Mouse (Mus musculus) urinary bladder, adult 2 months (tissue): Measurements from ENCODE around the gene Ryr3. TPM values are rescaled to one million over a fixed set of nuclear protein-coding genes. Genes with fewer than 3 reads are reported as not detected.

Experiments
- DNase-seq: peaks from one replicate; pipeline ENCODE4 v3.0.0; 2022; ENCODE audit warnings: low spot score
- polyA plus RNA-seq: library from polyadenylated mRNA; depleted of rRNA; stranded (reverse); fragments of >200 nt; gene quantifications from 2 replicates; pipeline ENCODE4 v1.2.3, GENCODE M21; 2012

Ryr3 gene
- polyA plus RNA-seq, 1 experiment, result 18.7 TPM

DNA sequence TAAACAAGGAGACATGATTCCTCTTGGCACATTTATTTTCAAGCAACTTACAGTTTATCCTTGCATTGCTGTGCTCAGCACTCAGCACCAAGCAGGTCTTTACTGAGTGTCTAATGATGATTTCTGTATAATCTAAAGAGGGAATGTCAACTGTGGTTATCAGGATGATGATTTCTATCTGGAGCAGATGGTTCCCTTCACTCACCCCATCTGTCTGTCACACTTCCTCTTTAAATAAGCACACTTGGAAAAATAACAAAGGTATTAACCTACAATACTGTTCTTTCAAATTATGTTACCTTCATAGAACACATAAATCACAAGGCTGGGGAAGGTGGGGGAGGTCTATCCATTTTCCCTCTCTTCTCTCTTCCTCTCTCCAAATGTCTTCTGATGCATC is 304.3 kb downstream of the Ryr3 start:
- no peak for DNase-seq

DNA sequence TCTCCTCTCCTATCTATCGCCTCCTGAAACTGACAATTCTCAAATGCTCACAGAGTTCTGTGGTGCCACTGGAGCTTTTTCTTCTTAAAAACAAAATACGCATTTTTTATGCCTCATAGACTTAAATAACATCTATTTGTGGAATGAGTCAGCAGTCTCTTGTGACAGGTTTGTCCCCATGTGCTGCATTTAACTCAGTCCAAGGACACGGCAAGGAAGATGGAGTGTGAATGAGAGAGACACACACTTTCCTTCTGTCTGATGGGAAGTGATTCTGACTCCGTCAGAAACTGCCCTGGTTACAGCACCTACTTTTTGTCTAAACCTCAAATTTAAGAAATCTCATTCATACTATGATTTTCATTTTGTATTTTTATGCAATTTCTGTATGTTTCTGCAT is 306.3 kb downstream of the Ryr3 start:
- no peak for DNase-seq

DNA sequence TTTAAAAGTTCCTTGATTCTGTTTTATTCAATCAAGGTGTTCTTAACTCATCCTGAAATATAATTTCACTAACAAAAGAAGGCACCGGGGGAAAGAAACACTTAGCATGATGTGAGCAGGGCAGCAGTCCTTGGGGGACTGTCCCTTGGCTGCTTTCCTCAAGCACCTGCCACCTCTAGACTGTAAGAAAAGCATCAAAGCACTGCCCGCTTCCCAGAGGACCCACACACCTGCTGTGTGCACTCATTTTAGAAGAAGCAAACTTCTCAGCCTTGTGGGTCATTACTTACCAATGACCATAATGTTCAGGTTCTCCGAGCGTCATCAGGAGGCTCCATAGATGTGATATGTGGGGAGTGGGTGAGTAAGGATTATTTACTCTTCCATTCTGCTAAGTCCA is 307.8 kb downstream of the Ryr3 start:
- no peak for DNase-seq

DNA sequence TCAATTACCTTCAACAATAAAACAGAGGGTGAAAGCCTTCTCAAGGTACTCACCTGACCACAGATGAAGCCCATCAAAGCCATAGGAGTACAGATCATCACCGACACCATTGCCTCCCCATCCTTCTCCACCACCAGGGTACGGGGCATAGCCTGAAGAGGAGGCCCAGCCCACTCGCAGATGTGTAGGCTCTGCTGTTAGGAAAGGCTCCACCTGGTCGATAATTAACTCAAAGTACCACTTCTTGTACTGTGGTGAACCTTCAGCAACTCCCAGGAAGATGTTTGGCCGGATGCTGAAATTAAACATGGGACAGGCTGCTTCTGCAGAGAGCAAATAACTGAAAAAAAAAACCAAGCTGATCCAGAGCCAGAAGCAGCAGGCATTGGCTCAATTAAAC is 316.1 kb downstream of the Ryr3 start:
- no peak for DNase-seq

DNA sequence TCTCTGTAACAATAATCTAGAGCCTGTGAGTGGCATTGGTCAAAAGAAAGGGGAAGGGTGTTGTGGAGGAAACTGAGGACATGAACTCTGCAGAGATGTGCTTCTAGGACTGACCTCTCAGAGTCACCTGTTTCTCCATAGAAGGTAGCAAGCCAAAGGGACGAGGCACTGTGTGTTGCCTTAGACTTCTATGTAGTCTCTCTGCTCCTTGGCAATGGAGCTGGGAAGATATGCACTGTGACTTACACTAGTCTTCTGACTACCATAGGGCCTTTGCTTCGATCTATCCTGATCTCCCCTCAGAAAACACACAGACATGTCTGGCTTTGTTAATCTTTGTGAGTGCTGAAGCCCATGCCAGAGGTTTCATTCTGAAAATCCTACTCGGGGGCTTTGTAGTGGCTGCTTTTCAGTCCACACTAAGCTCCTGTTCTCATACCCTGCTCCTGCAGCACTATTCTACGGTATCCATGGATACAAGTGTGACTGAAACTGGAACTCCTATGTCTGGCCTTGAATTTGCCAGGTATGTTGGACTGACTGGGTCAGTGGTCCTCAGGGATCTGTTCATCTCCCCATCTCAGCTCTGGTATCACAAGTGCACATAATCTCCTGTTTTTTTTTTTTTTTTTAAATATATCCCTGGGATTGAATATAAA is 332.3 kb downstream of the Ryr3 start:
- no peak for DNase-seq

DNA sequence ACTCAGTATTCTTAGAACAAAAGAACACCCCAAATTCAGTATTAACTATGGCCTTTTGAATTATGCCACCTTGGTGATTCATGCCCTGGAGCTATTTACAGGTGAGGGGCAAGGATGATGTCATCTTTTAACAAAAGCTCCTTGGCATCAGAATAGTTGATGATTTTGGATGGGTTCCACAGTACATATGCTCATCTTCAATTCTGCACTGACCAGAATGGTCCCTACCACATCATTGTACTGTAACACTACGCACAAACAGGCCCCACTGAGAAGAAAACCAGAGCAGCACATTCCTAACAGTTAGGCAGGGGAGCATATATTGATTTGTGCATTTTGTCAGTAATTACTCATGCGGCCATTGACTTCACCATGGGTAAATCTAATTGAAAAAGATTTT is 335.1 kb downstream of the Ryr3 start:
- no peak for DNase-seq

DNA sequence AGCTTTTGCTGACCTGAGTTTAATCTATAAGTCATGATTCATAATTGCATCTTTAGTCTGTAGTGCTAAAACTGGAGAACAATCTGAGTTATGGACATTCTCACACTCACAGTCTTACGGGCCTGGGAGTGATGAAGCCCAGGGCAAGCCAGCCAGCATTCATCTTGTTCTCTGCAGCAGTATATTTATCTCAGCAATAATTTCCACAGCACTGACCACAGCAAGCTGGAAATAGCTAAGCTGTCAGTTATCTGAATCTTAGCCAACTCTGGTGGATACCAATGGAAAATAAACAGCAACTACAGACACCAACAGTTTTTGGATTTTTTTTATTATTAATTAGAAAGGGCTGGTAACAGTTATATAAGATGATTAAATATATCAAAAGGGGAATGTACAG is 335.5 kb downstream of the Ryr3 start:
- DNase-seq, result no peak

DNA sequence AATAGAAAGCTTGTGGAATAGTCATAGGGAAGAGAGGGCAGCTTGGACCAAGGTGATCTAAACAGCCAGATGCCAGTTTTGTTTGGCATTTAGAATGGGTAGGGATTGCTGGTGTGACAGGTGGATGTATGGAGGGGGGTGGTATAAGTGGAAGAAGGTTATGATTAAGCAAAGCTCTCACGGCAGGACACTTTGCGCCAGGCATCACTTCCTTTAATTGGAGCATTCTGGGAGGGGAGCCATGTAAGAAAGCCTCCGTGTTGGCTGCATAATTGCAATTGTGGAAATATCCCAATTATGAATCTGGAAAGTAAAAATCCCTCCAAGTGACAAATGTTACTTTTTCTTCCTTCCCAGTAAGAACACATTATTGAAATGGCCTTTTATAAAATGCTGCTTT is 339.5 kb downstream of the Ryr3 start:
- no peak for DNase-seq

DNA sequence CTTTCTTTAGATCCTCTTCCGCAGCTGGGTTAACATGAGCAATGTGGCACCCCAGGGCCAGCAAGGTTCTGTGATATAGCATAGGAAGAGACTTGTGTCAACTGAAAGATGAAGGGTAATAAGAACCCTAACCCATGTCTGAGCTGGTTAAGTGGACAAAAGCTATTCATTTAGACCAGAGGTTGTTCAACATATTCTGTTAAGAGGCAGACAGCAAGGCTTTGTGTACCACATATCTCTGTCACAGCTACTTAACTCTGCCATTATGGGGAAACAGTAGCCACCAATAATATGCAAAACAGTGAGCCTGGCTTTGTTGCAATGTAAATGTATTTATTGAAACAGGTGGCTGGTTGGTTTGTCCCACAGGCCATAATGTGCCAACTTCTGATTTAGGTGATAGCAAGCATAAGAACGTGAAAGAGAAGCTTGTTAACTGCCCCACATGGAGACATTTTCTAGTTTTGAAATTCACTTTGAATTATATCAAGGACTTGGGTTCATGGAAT is 350.8 kb downstream of the Ryr3 start:
- no peak for DNase-seq

DNA sequence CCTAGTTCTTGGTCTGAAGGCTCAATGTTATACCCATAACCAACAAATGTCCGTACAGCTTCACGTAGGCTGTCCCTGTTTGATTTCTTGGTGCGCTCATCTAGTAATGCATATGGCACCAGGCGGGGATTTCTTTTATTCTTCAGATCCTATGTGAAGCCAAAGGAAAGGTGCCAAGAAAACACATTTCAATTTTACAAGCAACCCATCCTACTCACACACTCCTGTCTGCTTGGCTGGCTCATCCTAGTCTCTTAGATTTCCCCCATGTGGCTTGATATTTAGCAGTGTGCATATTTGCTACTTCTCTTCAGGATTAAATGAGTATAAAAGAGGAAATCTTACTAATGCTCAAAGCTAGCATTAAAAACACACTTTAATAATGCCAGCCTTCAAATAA is 355.1 kb downstream of the Ryr3 start:
- DNase-seq, result no peak

DNA sequence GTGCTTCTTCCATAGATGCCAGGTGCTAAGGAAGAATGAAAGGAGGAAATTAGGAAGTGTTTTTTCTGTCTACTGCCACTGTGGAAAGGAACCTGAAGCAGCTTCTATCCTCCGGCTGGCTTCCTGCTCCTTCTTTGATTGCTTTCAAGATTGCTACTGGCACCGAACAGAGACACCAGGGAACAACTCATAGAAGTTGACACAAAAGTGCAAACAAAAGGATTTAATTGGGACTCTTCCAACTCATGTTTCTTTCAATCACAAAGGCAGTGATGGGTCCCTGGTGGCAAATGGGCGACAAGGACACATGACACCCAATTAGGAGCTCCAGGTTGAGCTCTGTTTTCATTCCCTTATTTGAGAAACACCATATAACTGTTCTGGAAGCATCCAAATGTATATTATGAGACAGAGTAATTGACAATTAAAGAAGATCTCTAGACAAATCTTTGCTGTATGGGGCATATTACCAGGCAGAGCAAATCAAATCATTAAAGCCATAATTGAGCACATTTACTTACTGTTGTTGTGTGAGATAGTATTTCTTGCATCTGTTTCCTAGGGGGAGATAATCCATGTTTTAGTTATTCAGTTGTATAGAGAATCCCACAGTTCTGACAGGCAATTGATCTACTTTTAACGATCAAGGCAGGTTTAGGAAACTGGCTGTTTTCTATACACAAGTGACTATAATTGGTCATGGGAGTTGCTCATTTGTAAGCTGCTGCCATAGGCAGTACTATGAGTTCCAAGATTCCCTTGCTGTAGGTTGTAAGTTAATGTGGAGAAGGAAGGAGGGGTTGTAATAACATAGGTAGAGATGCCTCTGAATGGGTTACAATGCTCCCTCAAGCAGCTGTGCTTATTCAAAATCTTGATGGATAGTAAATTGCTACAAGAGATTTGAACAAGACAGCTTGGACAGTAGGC is 371.0 kb downstream of the Ryr3 start:
- DNase-seq, result no peak

DNA sequence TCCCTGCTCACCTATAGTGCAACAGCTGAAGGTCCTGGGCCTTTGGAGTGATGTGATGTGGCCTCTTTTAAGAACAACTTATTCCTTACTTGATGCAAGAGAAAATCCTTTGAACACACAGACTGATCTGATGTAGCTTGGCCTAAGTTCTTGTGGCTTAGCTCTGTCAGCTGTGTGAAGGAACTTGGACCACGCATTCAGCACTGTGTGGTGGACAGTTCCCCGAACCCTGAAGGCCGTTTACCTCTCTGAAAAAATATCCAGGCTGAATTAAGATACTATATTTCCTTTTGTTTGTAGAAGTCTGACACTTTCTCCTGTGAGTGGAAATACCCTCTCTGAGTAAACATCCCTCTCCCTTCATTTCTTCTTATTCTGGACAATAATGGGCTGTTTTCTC is 374.0 kb downstream of the Ryr3 start:
- DNase-seq, result no peak

DNA sequence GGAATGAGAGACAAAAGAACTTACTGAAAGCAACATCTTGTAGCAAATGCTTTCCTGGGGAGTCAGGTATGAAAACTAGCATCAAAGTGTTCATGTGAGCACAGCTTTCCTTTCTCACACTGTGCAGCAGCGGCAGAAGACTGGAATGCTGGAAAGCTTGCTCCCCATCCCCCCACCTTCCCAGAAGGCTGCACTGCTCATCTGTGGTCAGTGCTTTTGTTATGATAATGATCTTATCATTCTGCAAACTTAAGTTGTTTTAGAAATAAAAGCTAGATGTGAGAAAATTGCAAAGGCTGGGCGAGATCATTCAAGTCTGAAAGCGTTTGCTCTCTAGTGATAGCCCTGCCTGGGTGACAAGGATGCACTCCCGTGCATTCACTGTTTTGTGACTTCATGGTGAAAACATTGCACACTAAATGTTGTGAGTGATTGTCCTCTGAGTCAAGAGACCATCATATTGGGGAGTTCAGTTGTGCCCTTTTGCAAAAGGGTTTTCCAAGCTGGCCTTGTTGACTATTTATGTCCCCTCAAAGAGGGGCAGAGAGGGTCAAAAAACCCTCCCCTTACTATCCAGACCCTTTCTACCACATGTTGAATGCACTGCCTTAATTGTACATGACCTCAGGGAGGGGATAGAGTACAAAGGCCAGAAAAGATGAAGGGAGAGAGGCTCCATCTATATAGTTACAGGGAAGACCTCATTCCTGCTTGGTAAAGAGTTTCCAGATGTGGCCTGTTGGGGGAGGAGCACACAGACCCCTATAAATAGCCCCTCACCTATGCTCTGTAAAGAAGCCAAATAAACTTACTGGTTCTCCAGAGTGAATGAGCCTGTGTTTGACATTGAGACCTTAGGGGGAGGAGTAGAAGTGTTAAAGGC is 385.2 kb downstream of the Ryr3 start:
- DNase-seq, result no peak

DNA sequence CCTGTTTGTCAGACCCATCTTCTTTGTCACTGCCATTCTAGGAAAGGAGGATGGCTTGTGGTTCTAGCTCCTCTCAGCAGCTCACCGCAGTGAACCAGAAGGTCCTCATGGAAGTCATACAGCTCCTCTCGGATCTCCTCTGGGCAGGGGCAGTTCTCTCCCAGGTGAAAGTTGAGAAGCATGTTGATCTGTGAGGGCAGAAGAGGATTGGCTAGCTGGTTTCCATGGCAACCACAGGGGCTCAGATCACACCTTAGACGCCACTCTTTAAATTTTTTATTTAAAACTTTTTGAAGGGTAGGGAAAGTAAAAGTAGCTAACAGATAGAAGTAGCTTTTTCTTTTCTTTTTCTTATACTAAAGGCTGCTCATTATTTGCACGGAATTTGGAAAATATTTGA is 390.3 kb downstream of the Ryr3 start:
- no peak for DNase-seq

DNA sequence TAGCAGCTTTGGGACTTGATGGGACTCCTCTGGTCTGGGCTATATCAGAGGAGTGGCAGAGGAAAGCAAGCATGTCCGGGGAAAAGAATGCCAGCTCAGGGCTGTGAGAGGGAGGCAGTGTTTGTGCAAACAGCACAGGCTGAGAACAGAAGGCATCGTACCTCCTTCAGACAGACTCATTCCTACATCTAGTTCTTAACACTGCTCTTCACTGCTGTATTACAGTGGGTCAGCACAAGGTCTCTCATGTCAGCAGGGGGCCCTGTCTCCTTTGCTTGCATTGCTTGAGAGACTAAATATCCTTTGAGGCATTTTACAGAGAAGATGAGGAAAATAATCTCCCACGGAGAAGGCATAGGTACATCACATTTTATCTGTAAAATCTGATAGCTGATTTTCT is 394.2 kb downstream of the Ryr3 start:
- DNase-seq, result no peak

DNA sequence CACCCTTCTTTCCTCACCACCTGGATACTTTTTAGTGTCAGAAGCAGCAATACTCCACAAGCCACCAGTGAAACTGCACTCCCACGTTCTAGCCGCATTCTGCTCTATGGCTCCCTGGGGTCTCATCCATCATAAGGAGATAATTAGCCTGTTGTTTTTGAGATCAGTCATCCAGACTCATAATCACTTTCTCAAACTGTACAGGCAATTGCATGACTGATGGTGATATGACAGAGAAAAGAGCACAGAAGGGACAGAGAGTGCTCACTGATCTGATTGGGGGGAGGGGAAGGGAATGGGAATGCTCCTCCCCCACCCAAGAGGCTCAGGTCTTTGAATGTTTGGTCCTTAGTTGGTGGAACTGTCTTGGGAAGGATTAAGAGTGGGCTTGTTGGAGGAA is 397.8 kb downstream of the Ryr3 start:
- DNase-seq, result no peak

DNA sequence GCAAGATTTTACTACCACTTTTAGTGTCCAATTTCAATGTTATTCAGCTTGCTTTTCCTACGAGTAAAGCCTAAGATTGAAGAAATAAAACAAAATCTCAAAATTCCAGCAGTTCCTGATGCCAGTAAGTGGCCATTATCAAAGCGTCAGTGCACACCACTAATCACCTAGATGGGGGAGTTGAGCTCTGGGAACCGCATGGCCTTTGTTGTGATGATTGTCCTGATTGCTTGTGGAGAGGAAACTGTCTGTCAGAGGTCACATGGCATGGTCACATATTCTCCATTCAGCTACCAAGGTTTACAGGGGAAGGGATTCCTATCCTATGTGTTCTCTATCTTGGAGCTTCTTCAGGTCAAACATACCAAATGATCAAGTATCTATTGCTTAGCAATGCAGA is 399.9 kb downstream of the Ryr3 start:
- no peak for DNase-seq

DNA sequence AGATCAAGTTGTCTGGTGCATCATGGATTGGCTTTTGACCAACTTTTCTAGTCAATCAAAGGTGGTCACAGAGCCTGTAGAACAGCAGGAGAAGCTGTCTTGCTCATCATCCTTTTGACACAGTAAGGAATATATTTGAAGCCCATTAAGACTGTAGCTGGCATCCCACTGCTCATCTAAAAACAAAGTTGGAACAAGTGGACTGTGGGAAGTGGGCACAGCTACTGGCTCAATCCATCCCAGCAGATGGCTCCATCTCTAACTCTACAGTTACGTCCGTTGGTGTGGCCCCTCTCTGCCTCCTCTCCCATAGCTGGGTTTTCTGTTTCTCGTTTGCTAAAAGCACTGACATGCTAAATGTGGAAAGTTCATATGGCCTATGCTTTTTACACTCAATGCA is 400.9 kb downstream of the Ryr3 start:
- no peak for DNase-seq

DNA sequence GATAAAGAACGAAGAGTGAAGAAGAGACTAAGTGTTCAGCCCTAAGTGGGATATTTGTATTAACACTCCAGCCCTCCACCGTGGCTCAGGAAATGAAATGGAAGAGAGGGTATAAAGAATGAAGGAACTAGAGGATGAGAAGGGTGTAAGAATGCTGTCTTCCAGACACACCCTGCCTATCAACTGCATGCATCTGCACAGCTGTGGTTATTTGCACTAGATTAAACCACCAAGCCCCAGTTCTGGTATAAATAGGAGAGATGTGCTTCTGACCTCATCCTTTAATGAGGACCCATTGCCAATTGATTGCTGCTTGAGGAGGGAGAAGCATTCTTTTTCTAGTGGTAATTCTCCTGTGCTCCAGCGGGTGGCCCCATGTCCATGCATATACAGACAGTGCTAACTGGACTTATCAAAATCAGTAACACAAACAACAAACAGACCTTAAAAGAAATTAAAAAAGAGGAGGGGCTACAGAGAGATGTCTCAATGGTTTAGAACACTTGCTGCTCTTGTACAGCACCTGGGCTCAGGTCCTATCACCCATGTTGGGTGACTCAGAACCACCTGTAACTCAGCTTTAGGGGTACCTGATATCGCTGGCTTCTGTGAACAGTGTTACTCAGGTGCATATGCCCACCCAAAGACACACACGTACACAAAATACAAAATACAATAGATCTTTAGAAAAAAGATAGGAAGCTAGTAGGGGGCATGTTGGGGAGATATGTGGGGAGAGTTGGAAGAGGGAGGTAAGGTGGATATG is 404.1 kb downstream of the Ryr3 start:
- no peak for DNase-seq

DNA sequence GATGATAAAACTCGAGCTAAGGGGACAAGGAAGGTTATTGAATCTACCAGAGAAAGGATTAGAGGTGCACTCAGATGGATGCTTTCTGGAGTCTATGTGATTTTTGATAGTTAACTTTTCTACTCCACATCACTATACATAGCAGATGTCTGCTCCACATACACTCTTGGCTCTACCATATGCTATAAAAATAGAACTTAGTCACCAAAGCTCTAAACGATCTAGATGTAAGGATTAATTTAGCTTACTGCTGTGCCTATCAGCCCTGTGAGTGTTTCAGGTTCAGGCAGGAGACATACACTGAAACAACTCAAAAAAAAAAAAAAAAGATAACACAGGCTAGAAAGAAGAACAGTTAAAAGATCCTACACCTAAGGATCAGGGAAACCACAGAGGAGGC is 410.9 kb downstream of the Ryr3 start:
- DNase-seq, result no peak

DNA sequence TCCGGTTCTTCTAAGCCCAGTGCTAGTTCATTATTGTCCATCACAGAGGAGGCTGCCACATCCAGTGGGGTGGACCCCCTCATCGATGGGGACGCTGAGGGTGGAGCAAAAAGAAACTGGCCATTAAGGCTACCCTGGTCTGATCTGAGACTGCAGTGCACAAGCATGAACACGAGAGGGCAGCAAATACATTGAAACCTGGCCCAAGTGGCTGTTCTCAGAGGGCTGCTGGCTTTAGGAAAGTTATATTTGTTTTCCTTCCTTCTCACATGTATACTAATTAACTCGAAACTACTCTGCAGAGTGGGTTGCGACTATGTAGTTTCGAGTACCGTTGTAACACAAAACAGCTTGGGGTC is 416.9 kb downstream of the Ryr3 start:
- peak; percentile 22 for DNase-seq
